Mouse (Mus musculus): Measurements from ENCODE around the gene Gm9195.

Gm9195 gene

GRCm38 (mm10) chr14:72491738-72492137 lies at the start of gene Gm9195:
TSS of gene Gm9195 (minus strand) at chr14:72491838.
- DNase-seq (ENCODE audit: low read depth): no peak

- no peak for DNase-seq (ENCODE audit: low read depth)
Observed at GRCm38 (mm10) chr14:72536392-72537017, 44.9 kb upstream of the Gm9195 start.

DNA sequence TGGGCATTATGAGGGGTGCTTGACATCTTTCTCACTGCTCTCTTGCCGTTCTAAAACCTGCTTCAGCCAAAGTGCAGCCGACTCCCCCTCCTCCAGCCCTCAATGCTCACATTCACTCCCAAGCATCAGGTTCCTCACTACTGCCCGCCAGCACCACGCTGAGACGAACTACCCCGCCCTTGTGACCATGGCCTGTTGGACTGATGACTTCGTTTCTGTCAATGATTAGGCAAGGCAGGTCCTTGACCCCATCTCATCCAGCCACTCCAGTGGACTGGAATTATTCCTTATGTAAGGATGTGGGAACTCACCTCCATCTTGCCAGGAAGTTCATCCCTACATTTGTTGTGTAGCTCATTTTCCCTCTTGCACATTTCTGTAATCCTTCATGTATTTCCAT lies 42.2 kb upstream of the Gm9195 start:
- DNase-seq (ENCODE audit: low read depth): no peak

- DNase-seq (ENCODE audit: low read depth): no peak
Observed at GRCm38 (mm10) chr14:72532028-72532917, 40.6 kb upstream of the Gm9195 start.

DNA sequence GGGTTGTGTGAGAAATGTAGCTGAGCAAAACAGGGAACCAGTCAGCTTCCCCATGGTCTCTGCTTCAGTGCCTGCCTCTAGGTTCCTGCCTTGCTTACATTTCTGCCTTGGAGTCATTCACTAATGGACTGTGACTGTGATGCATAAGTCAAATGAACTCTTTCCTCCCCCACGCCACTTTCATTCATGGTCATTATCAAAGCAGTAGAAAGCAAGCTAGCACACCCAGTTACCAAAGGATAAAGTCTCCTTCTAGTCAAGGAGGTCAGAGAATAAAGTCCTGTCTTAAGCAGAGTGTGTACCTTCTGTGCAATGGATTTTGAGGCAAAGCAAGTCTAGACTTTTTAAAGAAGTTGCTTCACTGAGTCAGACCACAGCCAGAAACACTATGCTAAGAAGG lies 35.5 kb upstream of the Gm9195 start:
- no peak for DNase-seq (ENCODE audit: low read depth)

GRCm38 (mm10) chr14:72519561-72519960 lies 27.9 kb upstream of the Gm9195 start:
- no peak for DNase-seq (ENCODE audit: low read depth)

GRCm38 (mm10) chr14:72518786-72519185 lies 27.1 kb upstream of the Gm9195 start:
- no peak for DNase-seq (ENCODE audit: low read depth)

DNA sequence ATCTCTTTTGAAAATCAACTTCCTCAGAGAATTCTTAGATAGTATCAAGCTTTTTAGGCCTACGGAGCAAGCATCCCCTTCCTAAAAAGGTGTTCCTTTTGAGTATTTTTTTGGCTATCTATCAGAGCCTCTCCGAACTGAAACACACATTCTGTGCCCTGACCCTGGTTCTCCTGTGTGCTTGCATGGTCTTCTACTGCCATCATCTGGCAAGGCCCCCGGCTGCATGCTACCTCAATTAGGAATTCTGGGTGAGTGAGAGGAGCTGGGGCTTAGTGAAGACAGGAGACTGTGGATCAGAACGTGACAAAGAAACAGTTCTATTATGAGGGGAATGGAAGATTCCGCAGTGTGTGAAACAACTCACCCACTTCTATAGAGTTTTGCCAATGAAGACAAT lies 24.7 kb upstream of the Gm9195 start:
- DNase-seq (ENCODE audit: low read depth): no peak

- no peak for DNase-seq (ENCODE audit: low read depth)
Observed at GRCm38 (mm10) chr14:72506723-72507420, 15.2 kb upstream of the Gm9195 start.

- DNase-seq (ENCODE audit: low read depth): no peak
Observed at GRCm38 (mm10) chr14:72506018-72506722, 14.5 kb upstream of the Gm9195 start.

DNA sequence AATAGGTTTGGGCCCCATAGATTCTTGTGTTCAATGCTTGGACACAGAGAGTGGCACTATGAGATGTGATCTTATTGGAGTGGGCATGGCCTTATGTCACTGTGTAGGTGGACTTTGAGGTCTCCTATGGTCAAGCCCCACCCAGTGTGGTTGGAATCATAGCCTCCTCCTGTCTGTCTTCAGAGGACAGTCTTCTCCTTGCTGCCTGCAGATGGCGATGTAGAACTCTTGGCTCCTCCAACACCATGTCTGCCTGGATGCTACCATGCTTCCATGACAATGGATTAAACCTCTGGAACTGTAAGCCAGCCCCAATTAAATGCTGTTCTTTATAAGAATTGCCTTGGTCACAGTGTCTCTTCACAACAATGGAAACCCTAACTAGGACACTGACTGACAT lies 13.3 kb upstream of the Gm9195 start:
- no peak for DNase-seq (ENCODE audit: low read depth)

- no peak for DNase-seq (ENCODE audit: low read depth)
Observed at GRCm38 (mm10) chr14:72503241-72503640, 11.6 kb upstream of the Gm9195 start.

- DNase-seq (ENCODE audit: low read depth): no peak
Observed at GRCm38 (mm10) chr14:72493775-72494174, 2.1 kb upstream of the Gm9195 start.

DNA sequence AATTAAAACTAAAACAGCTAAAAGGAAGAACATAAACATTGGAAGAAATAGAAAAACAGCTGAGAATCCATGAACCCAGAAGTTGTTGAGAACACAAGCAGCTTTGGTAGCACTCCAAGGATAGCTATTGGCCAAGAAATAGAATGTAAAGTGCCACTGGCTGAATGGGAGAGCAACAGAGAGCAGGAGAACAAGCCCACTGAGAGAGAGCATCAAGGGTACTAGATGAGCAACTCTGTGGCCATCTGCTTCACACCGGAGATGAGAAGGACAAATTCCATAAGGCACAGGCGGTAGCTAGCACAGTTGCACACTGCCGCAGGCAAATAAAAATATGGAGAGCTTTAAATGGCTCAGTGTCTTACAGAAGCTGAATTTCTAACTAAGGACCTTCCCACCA lies 1.3 kb downstream of the Gm9195 start:
- no peak for DNase-seq (ENCODE audit: low read depth)

- no peak for DNase-seq (ENCODE audit: low read depth)
Observed at GRCm38 (mm10) chr14:72474501-72474900, 17.1 kb downstream of the Gm9195 start.

DNA sequence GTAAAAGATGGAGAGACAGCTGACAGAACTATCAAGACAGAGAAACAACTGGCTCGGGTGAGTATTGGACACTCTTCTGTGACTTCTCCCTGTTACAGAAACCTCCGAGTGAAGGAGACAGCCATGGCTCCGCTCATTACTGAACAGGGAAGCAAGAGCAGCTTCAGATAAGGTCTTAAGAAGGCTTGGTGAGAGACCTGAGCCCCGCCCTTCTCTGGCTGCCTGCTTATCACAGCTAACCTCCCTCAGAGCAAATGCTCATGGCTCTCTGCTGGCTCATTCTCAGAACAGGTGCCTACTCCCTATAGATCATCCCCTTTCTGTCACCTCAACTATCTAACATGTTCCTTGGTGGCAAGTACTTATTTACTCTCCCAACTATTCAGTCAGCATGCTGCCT lies 23.2 kb downstream of the Gm9195 start:
- DNase-seq (ENCODE audit: low read depth): peak; percentile 23

- no peak for DNase-seq (ENCODE audit: low read depth)
Observed at GRCm38 (mm10) chr14:72466384-72466783, 25.3 kb downstream of the Gm9195 start.

- DNase-seq (ENCODE audit: low read depth): no peak
Observed at GRCm38 (mm10) chr14:72461591-72461990, 30.0 kb downstream of the Gm9195 start.

GRCm38 (mm10) chr14:72460291-72460690 lies 31.3 kb downstream of the Gm9195 start:
- DNase-seq (ENCODE audit: low read depth): no peak

GRCm38 (mm10) chr14:72458930-72459329 lies 32.7 kb downstream of the Gm9195 start:
- DNase-seq (ENCODE audit: low read depth): no peak

GRCm38 (mm10) chr14:72447141-72448091 lies 44.2 kb downstream of the Gm9195 start:
- no peak for DNase-seq (ENCODE audit: low read depth)
